In the genomic region with DNA sequence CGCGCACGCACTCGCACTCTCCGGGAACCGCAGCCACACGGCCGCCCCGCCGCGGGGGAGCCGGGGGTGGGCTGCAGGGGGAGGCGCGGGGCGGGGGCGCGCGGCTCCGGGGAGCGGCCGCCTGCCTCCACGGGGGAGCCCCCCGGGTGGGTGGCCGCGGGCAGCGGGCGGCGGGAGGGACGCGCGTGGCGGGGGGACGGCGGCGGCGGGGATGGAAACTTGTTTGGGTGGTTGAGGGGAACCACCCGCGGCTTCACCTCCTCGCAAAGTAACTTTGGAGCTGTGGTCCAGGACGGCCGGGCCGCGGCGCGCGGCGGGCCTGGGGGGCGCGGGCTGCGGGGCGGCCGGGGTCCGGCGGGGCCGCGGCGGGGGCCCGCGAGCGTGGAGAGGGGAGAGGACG, we compare ENCODE assay signal across 8 mouse cellular contexts. TPM values are rescaled to one million over a fixed set of nuclear protein-coding genes. Genes with fewer than 3 reads are reported as not detected.
DNase-seq lines count a peak whose midpoint lies in the region; ATAC-seq and TF ChIP-seq lines count a peak whose summit lies in the region.

No protein-coding gene starts in this region.

- no peaks in the 10 kb centered on the region for H3K27me3 ChIP-seq in kidney, embryonic 15.5 days
- no peaks in the 10 kb centered on the region for H3K27me3 ChIP-seq in intestine, embryonic 15.5 days (replicated peaks)
- no peaks in the 10 kb centered on the region for H3K27me3 ChIP-seq in midbrain, postnatal 0 days (ENCODE audit: insufficient read depth, low read length)

- DNase-seq in kidney, postnatal 4 days: no peak
- no peak for DNase-seq in midbrain, postnatal 0 days (ENCODE audit: low spot score)
- DNase-seq in urinary bladder, postnatal 25 days (ENCODE audit: low spot score): no peak
- no peak for DNase-seq in layer of hippocampus, adult 11-12 months (ENCODE audit: low spot score)
- no peak for DNase-seq in embryo, embryonic 10.5 days (ENCODE audit: low spot score)

- H3K9ac ChIP-seq in kidney, embryonic 15.5 days: peak overlapping the region; percentile 91
- H3K9ac ChIP-seq in intestine, embryonic 15.5 days: peak overlapping the region; percentile 81
- peak overlapping the region; percentile 73 for H3K9ac ChIP-seq in midbrain, postnatal 0 days (replicated peaks; ENCODE audit: low read length, poor library complexity, severe bottlenecking)

- peak overlapping the region; percentile 94 for H3K4me3 ChIP-seq in kidney, embryonic 15.5 days (replicated peaks)
- H3K4me3 ChIP-seq in brown adipose tissue, adult 24 weeks (ENCODE audit: insufficient read depth, low read depth, low read length): peak overlapping the region; percentile 83
- peak overlapping the region; percentile 86 for H3K4me3 ChIP-seq in intestine, embryonic 15.5 days (replicated peaks)
- H3K4me3 ChIP-seq in midbrain, postnatal 0 days (ENCODE audit: low read depth, low read length): peak overlapping the region; percentile 92

- peaks cover 20% of the 10 kb centered on the region for H3K4me1 ChIP-seq in kidney, embryonic 15.5 days
- H3K4me1 ChIP-seq in brown adipose tissue, adult 24 weeks (ENCODE audit: control insufficient read depth, insufficient read depth, insufficient read length, low read length): peaks cover 6% of the 10 kb centered on the region
- H3K4me1 ChIP-seq in intestine, embryonic 15.5 days (replicated peaks): peaks cover 8% of the 10 kb centered on the region
- H3K4me1 ChIP-seq in midbrain, postnatal 0 days (ENCODE audit: insufficient read depth, low read length): peaks cover 5% of the 10 kb centered on the region

- WGBS in kidney, embryonic 15.5 days: 1% methylated on average over 48 of the region's 61 CpGs
- WGBS in intestine, embryonic 15.5 days: 0% methylated on average over 38 of the region's 61 CpGs
- WGBS in midbrain, postnatal 0 days: 0% methylated on average over 12 of the region's 61 CpGs

- no peak for TF ChIP-seq CTCF in midbrain, postnatal 0 days (IDR thresholded peaks at IDR 0.05)

- no peaks in the 10 kb centered on the region for H3K9me3 ChIP-seq in kidney, embryonic 15.5 days (replicated peaks)
- H3K9me3 ChIP-seq in intestine, embryonic 15.5 days: no peaks in the 10 kb centered on the region
- H3K9me3 ChIP-seq in midbrain, postnatal 0 days (ENCODE audit: low read length): no peaks in the 10 kb centered on the region

- H3K27ac ChIP-seq in kidney, embryonic 15.5 days: peak overlapping the region; percentile 97
- H3K27ac ChIP-seq in brown adipose tissue, adult 24 weeks (replicated peaks; ENCODE audit: low read depth, low read length): no peak overlapping the region
- H3K27ac ChIP-seq in intestine, embryonic 15.5 days: peak overlapping the region; percentile 88
- peak overlapping the region; percentile 92 for H3K27ac ChIP-seq in midbrain, postnatal 0 days (ENCODE audit: low read depth, low read length)

- no peaks in the 10 kb centered on the region for H3K36me3 ChIP-seq in kidney, embryonic 15.5 days
- no peaks in the 10 kb centered on the region for H3K36me3 ChIP-seq in intestine, embryonic 15.5 days
- H3K36me3 ChIP-seq in midbrain, postnatal 0 days (ENCODE audit: insufficient read depth, low read length): no peaks in the 10 kb centered on the region

- ATAC-seq in kidney, embryonic 15.5 days (replicated peaks; ENCODE audit: low FRiP score): peak; percentile 37
- peak; percentile 11 for ATAC-seq in intestine, embryonic 15.5 days
- ATAC-seq in midbrain, postnatal 0 days (ENCODE audit: low FRiP score): peak; percentile 3; the same call in 1 of the 2 replicates

- H3K4me2 ChIP-seq in kidney, embryonic 15.5 days: peak overlapping the region; percentile 83
- peak overlapping the region; percentile 90 for H3K4me2 ChIP-seq in intestine, embryonic 15.5 days (replicated peaks)
- H3K4me2 ChIP-seq in midbrain, postnatal 0 days (ENCODE audit: low read depth, low read length, poor library complexity, severe bottlenecking): peak overlapping the region; percentile 87

RNA-seq across cellular contexts. Expression of a gene that starts 1.2 kb away (rescaled TPM):
- polyA plus RNA-seq in kidney, embryonic 15.5 days (2015; fragmentation: Nextera tagmentation; extraction: Ambion mirVana): 123 and 125 TPM in 2 replicates
- 19.2 and 23.7 TPM in 2 replicates for polyA plus RNA-seq in brown adipose tissue, adult 24 weeks (2012; ENCODE audit: insufficient read depth, insufficient read length, missing spikeins)
- polyA plus RNA-seq in intestine, embryonic 15.5 days (2015; fragmentation: Nextera tagmentation; extraction: Ambion mirVana): 77.4 and 79.3 TPM in 2 replicates
- 148 and 156 TPM in 2 replicates for total RNA-seq in midbrain, postnatal 0 days (2014; rRNA removed)
- polyA plus RNA-seq in midbrain, postnatal 0 days (2015; fragmentation: Nextera tagmentation; extraction: Ambion mirVana): 167 and 170 TPM in 2 replicates
